Mouse (Mus musculus): ENCODE measurements at regions not wholly inside any gene's neighbourhood (a gene's known extent, or its start where the extent isn't known, plus 50 kb on each side); places are given as distances from the start of the nearest gene placed in this dataset.

- TF ChIP-seq CTCF (IDR thresholded peaks at IDR 0.05; ENCODE audit: low read depth, low read length) (no peak), POLR2A (IDR thresholded peaks at IDR 0.05; ENCODE audit: borderline replicate concordance, low read depth, low read length) (no peak)
These were observed 320.2 kb downstream of the Irs2 start for GRCm38 (mm10) chr8:10687867-10688561.

Measured in bone marrow macrophage, adult 2 months (primary cell).